Mouse (Mus musculus): ENCODE measurements around the gene Pitx1.

DNA sequence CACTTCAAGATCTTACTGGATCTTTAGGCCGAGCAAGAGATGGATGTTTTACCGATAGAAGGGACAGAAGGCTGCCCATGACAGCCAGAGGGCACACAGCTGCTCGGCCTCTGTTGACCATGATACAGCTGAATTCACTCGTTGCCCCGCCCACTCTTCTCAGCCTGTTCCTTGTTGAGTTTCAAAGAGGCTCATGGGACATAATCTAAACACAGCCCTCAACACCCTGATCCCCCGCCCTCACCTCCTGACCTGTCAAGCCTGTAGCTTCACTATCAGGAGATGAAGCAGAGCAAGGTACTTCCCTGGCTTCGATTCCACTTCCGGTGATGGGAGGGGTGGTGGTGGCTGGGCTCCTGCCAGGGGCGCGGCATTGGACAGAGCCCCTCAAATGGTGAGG is 11.8 kb upstream of the Pitx1 start:
- TF ChIP-seq CTCF (IDR thresholded peaks at IDR 0.05; ENCODE audit: low read depth) (no peak), EP300 (IDR thresholded peaks at IDR 0.05; ENCODE audit: low read depth) (no peak)

Measured in liver, embryonic 14.5 days (tissue).